Mouse (Mus musculus): ENCODE measurements around the gene Slu7. TPM values are rescaled to one million over a fixed set of nuclear protein-coding genes. Genes with fewer than 3 reads are reported as not detected.

Slu7 gene
- total RNA-seq (2014; fragmentation: Nextera tagmentation), result 40.8 and 42.8 TPM in 2 replicates
- 55.4 and 63.1 TPM in 2 replicates for total RNA-seq (2017)
- 4.0 and 5.2 TPM in 2 replicates for polyA plus RNA-seq (2012)

GRCm38 (mm10) chr11:43433254-43434023, at the start of gene Slu7:
Slu7 (plus strand) TSS chr11:43433744.
- Histone ChIP-seq H3K4me1 (ENCODE audit: insufficient read depth, low read depth, low read length) (peaks cover 10% of the 10 kb centered on the region), H3K27me3 (ENCODE audit: insufficient read depth, low read length) (no peaks in the 10 kb centered on the region; the same call in 1 of the 2 replicates), H3K9me3 (replicated peaks) (no peaks in the 10 kb centered on the region), H3K36me3 (replicated peaks) (peaks cover 29% of the 10 kb centered on the region), H3K4me3 (ENCODE audit: low read depth, low read length) (peak within 1 kb of the TSS; percentile 95)
- TF ChIP-seq TAL1 (conservative IDR thresholded peaks at IDR 0.05; ENCODE audit: low read depth, low read length) (no peak), GATA1 (IDR thresholded peaks at IDR 0.05; ENCODE audit: borderline replicate concordance, low read length) (no peak), CTCF (IDR thresholded peaks at IDR 0.05; ENCODE audit: low read depth, low read length) (no peak), POLR2AphosphoS5 (IDR thresholded peaks at IDR 0.05; ENCODE audit: insufficient replicate concordance, low read depth, low read length) (no peak), GATA2 (IDR thresholded peaks at IDR 0.05; ENCODE audit: borderline replicate concordance, low read depth, low read length) (no peak)
- ATAC-seq (ENCODE audit: extremely low read depth, insufficient number of reproducible peaks, low FRiP score, poor library complexity, severe bottlenecking), result peak; percentile 85
- peak; percentile 65 for DNase-seq (ENCODE audit: low spot score)

GRCm38 (mm10) chr11:43385055-43385649, 48.4 kb upstream of the Slu7 start:
- DNase-seq (ENCODE audit: low spot score) (no peak), ATAC-seq (ENCODE audit: extremely low read depth, insufficient number of reproducible peaks, low FRiP score, poor library complexity, severe bottlenecking) (no peak)
- no peaks in the 10 kb centered on the region for H3K9me3 ChIP-seq (replicated peaks)
- no peak overlapping the region for H3K4me3 ChIP-seq (ENCODE audit: low read depth, low read length)
- H3K36me3 ChIP-seq (replicated peaks), result no peaks in the 10 kb centered on the region
- peaks cover 15% of the 10 kb centered on the region for H3K27me3 ChIP-seq (ENCODE audit: insufficient read depth, low read length)
- TF ChIP-seq CTCF (IDR thresholded peaks at IDR 0.05; ENCODE audit: low read depth, low read length), result no peak
- no peak for TF ChIP-seq POLR2AphosphoS5 (IDR thresholded peaks at IDR 0.05; ENCODE audit: insufficient replicate concordance, low read depth, low read length)
- TF ChIP-seq GATA2 (IDR thresholded peaks at IDR 0.05; ENCODE audit: borderline replicate concordance, low read depth, low read length), result no peak
- TF ChIP-seq GATA1 (IDR thresholded peaks at IDR 0.05; ENCODE audit: borderline replicate concordance, low read length), result no peak
- TF ChIP-seq TAL1 (conservative IDR thresholded peaks at IDR 0.05; ENCODE audit: low read depth, low read length), result no peak
- H3K4me1 ChIP-seq (ENCODE audit: insufficient read depth, low read depth, low read length), result no peaks in the 10 kb centered on the region

GRCm38 (mm10) chr11:43385716-43386115, 47.8 kb upstream of the Slu7 start:
- peaks cover 15% of the 10 kb centered on the region for H3K27me3 ChIP-seq (ENCODE audit: insufficient read depth, low read length)
- TF ChIP-seq POLR2AphosphoS5 (IDR thresholded peaks at IDR 0.05; ENCODE audit: insufficient replicate concordance, low read depth, low read length) (no peak), TAL1 (conservative IDR thresholded peaks at IDR 0.05; ENCODE audit: low read depth, low read length) (no peak), GATA1 (IDR thresholded peaks at IDR 0.05; ENCODE audit: borderline replicate concordance, low read length) (no peak), GATA2 (IDR thresholded peaks at IDR 0.05; ENCODE audit: borderline replicate concordance, low read depth, low read length) (no peak), CTCF (IDR thresholded peaks at IDR 0.05; ENCODE audit: low read depth, low read length) (no peak)
- no peaks in the 10 kb centered on the region for H3K9me3 ChIP-seq (replicated peaks)
- DNase-seq (ENCODE audit: low spot score) (no peak), ATAC-seq (ENCODE audit: extremely low read depth, insufficient number of reproducible peaks, low FRiP score, poor library complexity, severe bottlenecking) (no peak)
- no peaks in the 10 kb centered on the region for H3K36me3 ChIP-seq (replicated peaks)
- H3K4me3 ChIP-seq (ENCODE audit: low read depth, low read length), result no peak overlapping the region
- H3K4me1 ChIP-seq (ENCODE audit: insufficient read depth, low read depth, low read length), result no peaks in the 10 kb centered on the region

- peaks cover 15% of the 10 kb centered on the region for H3K27me3 ChIP-seq (ENCODE audit: insufficient read depth, low read length)
- no peaks in the 10 kb centered on the region for H3K9me3 ChIP-seq (replicated peaks)
- TF ChIP-seq GATA2 (IDR thresholded peaks at IDR 0.05; ENCODE audit: borderline replicate concordance, low read depth, low read length) (no peak), TAL1 (conservative IDR thresholded peaks at IDR 0.05; ENCODE audit: low read depth, low read length) (no peak)
- H3K4me1 ChIP-seq (ENCODE audit: insufficient read depth, low read depth, low read length), result no peaks in the 10 kb centered on the region
- DNase-seq (ENCODE audit: low spot score), result no peak
- no peak for ATAC-seq (ENCODE audit: extremely low read depth, insufficient number of reproducible peaks, low FRiP score, poor library complexity, severe bottlenecking)
- H3K36me3 ChIP-seq (replicated peaks), result no peaks in the 10 kb centered on the region
- H3K4me3 ChIP-seq (ENCODE audit: low read depth, low read length), result no peak overlapping the region
Observed at GRCm38 (mm10) chr11:43387004-43387880, 46.3 kb upstream of the Slu7 start.

GRCm38 (mm10) chr11:43388122-43389097, 45.1 kb upstream of the Slu7 start:
- H3K9me3 ChIP-seq (replicated peaks), result no peaks in the 10 kb centered on the region
- no peak for DNase-seq (ENCODE audit: low spot score)
- ATAC-seq (ENCODE audit: extremely low read depth, insufficient number of reproducible peaks, low FRiP score, poor library complexity, severe bottlenecking), result no peak

More at GRCm38 (mm10) chr11:43388122-43389097, 45.1 kb upstream of the Slu7 start:
- H3K4me3 ChIP-seq (ENCODE audit: low read depth, low read length), result no peak overlapping the region
- no peak for TF ChIP-seq POLR2AphosphoS5 (IDR thresholded peaks at IDR 0.05; ENCODE audit: insufficient replicate concordance, low read depth, low read length)
- TF ChIP-seq GATA2 (IDR thresholded peaks at IDR 0.05; ENCODE audit: borderline replicate concordance, low read depth, low read length), result no peak
- no peak for TF ChIP-seq CTCF (IDR thresholded peaks at IDR 0.05; ENCODE audit: low read depth, low read length)
- no peak for TF ChIP-seq TAL1 (conservative IDR thresholded peaks at IDR 0.05; ENCODE audit: low read depth, low read length)
- TF ChIP-seq GATA1 (IDR thresholded peaks at IDR 0.05; ENCODE audit: borderline replicate concordance, low read length), result no peak
- no peaks in the 10 kb centered on the region for H3K36me3 ChIP-seq (replicated peaks)
- peaks cover 15% of the 10 kb centered on the region for H3K27me3 ChIP-seq (ENCODE audit: insufficient read depth, low read length)
- H3K4me1 ChIP-seq (ENCODE audit: insufficient read depth, low read depth, low read length), result no peaks in the 10 kb centered on the region
